Mouse (Mus musculus) liver, embryonic 15.5 days (tissue): ENCODE results near the gene Clmn. TPM values are rescaled to one million over a fixed set of nuclear protein-coding genes. Genes with fewer than 3 reads are reported as not detected.

Source experiments
- ATAC-seq: fragments of 200-750 bp; cut with Nextera tagmentation; 2 replicates; pipeline ENCODE4 v1.8.0; 2017; ENCODE audit warnings: moderate number of reproducible peaks, mild to moderate bottlenecking, moderate library complexity; ENCODE audit not compliant: insufficient read depth
- H3K27ac ChIP-seq: fragments of 300-500 bp; sonication (generic); replicated peaks from 2 replicates; pipeline ENCODE4 v1.5.1; 2015; ENCODE audit warnings: mild to moderate bottlenecking, inconsistent platforms
- H3K27me3 ChIP-seq: fragments of 300-500 bp; sonication (generic); 2 replicates; pipeline ENCODE4 v1.6.1; 2015; ENCODE audit warnings: mild to moderate bottlenecking, inconsistent platforms
- H3K36me3 ChIP-seq: fragments of 300-500 bp; sonication (generic); replicated peaks from 2 replicates; pipeline ENCODE4 v1.6.1; 2015; ENCODE audit warnings: moderate library complexity, mild to moderate bottlenecking, inconsistent platforms
- H3K4me1 ChIP-seq: fragments of 300-500 bp; sonication (generic); replicated peaks from 2 replicates; pipeline ENCODE4 v1.6.1; 2015; ENCODE audit warnings: inconsistent platforms
- H3K4me2 ChIP-seq: fragments of 300-500 bp; sonication (generic); 2 replicates; pipeline ENCODE4 v1.6.1; 2015; ENCODE audit warnings: moderate library complexity, mild to moderate bottlenecking, inconsistent platforms
- H3K4me3 ChIP-seq: fragments of 300-500 bp; sonication (generic); replicated peaks from 2 replicates; pipeline ENCODE4 v1.5.1; 2015; ENCODE audit warnings: mild to moderate bottlenecking, inconsistent platforms
- H3K9ac ChIP-seq: fragments of 300-500 bp; sonication (generic); 2 replicates; pipeline ENCODE4 v1.6.1; 2015; ENCODE audit warnings: moderate library complexity, mild to moderate bottlenecking, inconsistent platforms
- H3K9me3 ChIP-seq: fragments of 300-500 bp; sonication (generic); replicated peaks from 2 replicates; pipeline ENCODE4 v1.6.1; 2016; ENCODE audit warnings: inconsistent platforms
- WGBS: fragments of 180-500 bp; shearing (Covaris S2); methylation state at CpG from one replicate; pipeline ENCODE4 v1.1.7; 2015; ENCODE audit warnings: mixed read lengths; ENCODE audit not compliant: insufficient replicate concordance; 5-methylcytosine and 5-hydroxymethylcytosine counted together
- polyA plus RNA-seq: library from polyadenylated mRNA; unstranded; fragments of >200 nt; fragmentation: Nextera tagmentation; extraction: Ambion mirVana; gene quantifications from 2 replicates; pipeline ENCODE4 v1.2.1, GENCODE M21; 2015

Gene Clmn
- polyA plus RNA-seq, 1 experiment from 2014 or later = 0.47 TPM

DNA sequence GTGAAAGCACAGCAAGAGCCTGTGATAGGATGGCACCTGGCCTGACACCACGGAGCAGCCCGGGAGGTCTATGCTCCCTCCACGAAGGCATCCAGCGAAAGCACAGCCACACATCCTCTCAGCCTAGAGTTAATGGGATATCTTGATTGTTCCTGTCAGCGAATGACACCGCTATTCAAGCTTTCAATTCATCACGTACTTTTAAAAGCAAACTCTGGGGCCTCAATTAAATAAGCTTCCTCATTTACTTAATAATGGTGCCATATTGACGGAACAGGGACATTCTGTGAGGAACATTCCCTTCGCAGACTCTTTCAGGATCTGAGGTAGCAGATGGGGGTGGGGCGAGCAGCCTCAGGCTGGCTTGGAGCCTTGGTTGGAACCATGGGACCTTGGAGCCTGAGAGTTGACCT lies 14.7 kb upstream of the Clmn start:
- H3K4me2 ChIP-seq = no peak overlapping the region
- WGBS = 56% methylated on average over 10 of the region's 10 CpGs

GRCm38 (mm10) chr12:104876053-104876452 lies 11.2 kb upstream of the Clmn start:
- Histone ChIP-seq H3K27me3 (no peaks in the 10 kb centered on the region), H3K9ac (no peak overlapping the region), H3K36me3 (no peaks in the 10 kb centered on the region), H3K4me2 (no peak overlapping the region), H3K9me3 (no peaks in the 10 kb centered on the region), H3K27ac (no peak overlapping the region), H3K4me3 (no peak overlapping the region), H3K4me1 (no peaks in the 10 kb centered on the region)
- 30% methylated on average over 3 of the region's 3 CpGs for WGBS
- no peak for ATAC-seq

More for the DNA sequence above, 14.7 kb upstream of the Clmn start:
- no peaks in the 10 kb centered on the region for H3K36me3 ChIP-seq
- H3K27ac ChIP-seq = no peak overlapping the region
- H3K4me3 ChIP-seq = no peak overlapping the region
- H3K27me3 ChIP-seq = no peaks in the 10 kb centered on the region
- H3K9ac ChIP-seq = no peak overlapping the region
- ATAC-seq = no peak
- no peaks in the 10 kb centered on the region for H3K9me3 ChIP-seq
- H3K4me1 ChIP-seq = no peaks in the 10 kb centered on the region

DNA sequence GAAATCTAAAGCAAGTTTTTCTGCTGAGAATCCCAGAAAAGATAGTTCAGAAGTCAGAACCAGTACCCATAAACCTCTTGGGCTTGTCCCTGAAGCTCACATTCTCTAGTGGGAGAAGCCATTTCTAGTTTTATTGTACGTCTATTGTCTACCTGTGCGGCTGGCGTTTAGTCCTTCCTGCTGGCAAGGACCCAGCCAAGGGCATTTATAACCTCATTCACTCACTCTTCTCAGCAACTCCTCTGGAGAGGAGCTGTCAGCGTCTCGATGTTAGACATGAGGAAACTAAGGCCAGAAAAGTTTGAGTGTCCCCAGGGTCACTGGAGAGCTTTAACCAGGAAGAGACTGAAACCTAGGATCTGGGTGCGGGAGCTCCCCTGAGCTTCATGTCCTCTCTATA lies 7.1 kb upstream of the Clmn start:
- ATAC-seq = no peak
- Histone ChIP-seq H3K27ac (no peak overlapping the region), H3K9me3 (no peaks in the 10 kb centered on the region), H3K4me3 (no peak overlapping the region), H3K27me3 (0 out of 2 replicates have a peak, but pooled peaks cover 3% of the 10 kb centered on the region), H3K36me3 (no peaks in the 10 kb centered on the region), H3K4me2 (no peak overlapping the region), H3K9ac (no peak overlapping the region), H3K4me1 (no peaks in the 10 kb centered on the region)
- WGBS = 72% methylated on average over 6 of the region's 6 CpGs

- H3K27ac ChIP-seq = no peak overlapping the region
- ATAC-seq = no peak
- WGBS = 39% methylated on average over 3 of the region's 3 CpGs
- no peaks in the 10 kb centered on the region for H3K4me1 ChIP-seq
- no peak overlapping the region for H3K4me2 ChIP-seq
- H3K27me3 ChIP-seq = peaks cover 24% of the 10 kb centered on the region
- no peaks in the 10 kb centered on the region for H3K9me3 ChIP-seq
- H3K9ac ChIP-seq = no peak overlapping the region
- no peak overlapping the region for H3K4me3 ChIP-seq
- no peaks in the 10 kb centered on the region for H3K36me3 ChIP-seq
Observed at GRCm38 (mm10) chr12:104869737-104870136, 4.9 kb upstream of the Clmn start.

DNA sequence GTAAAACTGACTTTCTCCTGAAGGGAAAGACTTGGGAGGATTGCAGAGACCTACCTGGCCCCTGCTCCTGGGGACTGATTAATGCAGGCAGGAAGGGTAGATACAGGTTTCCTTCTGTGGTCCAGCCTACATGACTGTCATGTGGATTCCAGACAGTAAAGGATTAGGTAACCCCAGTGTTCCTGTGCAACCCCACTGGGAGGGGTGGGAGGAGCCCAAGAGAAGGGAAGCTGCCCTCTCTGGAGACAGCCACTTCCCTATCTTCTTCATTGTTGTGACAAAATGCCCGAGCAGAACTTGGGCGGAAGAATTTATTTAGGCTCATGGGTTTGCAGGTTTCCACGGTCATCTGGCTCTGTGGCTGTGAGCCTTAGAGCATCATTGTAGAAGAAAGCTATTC lies 3.6 kb upstream of the Clmn start:
- no peaks in the 10 kb centered on the region for H3K36me3 ChIP-seq
- H3K27ac ChIP-seq = no peak overlapping the region
- H3K4me2 ChIP-seq = no peak overlapping the region
- H3K9ac ChIP-seq = no peak overlapping the region
- no peak overlapping the region for H3K4me3 ChIP-seq
- H3K9me3 ChIP-seq = no peaks in the 10 kb centered on the region
- WGBS = 45% methylated on average over 3 of the region's 3 CpGs
- H3K27me3 ChIP-seq = peaks cover 37% of the 10 kb centered on the region
- ATAC-seq = no peak
- H3K4me1 ChIP-seq = no peaks in the 10 kb centered on the region

GRCm38 (mm10) chr12:104867851-104868250 lies 3.0 kb upstream of the Clmn start:
- Histone ChIP-seq H3K4me3 (no peak overlapping the region), H3K27ac (no peak overlapping the region), H3K27me3 (peaks cover 40% of the 10 kb centered on the region), H3K9me3 (no peaks in the 10 kb centered on the region), H3K4me2 (no peak overlapping the region), H3K36me3 (no peaks in the 10 kb centered on the region), H3K4me1 (no peaks in the 10 kb centered on the region), H3K9ac (no peak overlapping the region)
- ATAC-seq = no peak
- WGBS = 53% methylated on average over 6 of the region's 6 CpGs

- peaks cover 40% of the 10 kb centered on the region for H3K27me3 ChIP-seq
- ATAC-seq = no peak
- H3K9me3 ChIP-seq = no peaks in the 10 kb centered on the region
- WGBS = 2% methylated on average over 8 of the region's 10 CpGs
- peak overlapping the region; percentile 57; the same call in 1 of the 2 replicates for H3K4me3 ChIP-seq
- no peak overlapping the region for H3K27ac ChIP-seq
- H3K4me1 ChIP-seq = no peaks in the 10 kb centered on the region
- no peaks in the 10 kb centered on the region for H3K36me3 ChIP-seq
- peak overlapping the region; percentile 72 for H3K4me2 ChIP-seq
- H3K9ac ChIP-seq = no peak overlapping the region
Observed at GRCm38 (mm10) chr12:104865166-104865535, 275 bp upstream of the Clmn start.

DNA sequence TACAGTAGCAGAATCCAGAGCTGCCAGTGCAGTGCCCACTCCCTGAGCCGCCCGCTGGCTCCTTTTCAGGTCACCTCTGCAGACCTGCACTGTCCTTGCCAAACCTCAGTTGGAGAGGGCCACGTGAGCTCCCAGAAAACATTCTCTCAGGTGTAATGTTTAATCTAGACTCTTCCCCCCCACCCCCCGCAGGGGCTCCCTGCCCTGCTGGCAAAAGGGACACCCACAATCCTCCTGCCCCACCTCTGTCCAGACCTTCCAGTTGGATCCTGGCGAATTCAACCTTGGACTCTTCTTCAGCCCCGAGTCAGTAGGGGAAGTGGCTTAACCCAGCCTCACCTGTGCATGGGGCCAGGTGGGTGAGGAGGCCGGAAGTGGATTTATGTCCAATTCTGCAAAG lies 1.2 kb downstream of the Clmn start:
- Histone ChIP-seq H3K4me2 (peak overlapping the region; percentile 72), H3K9me3 (no peaks in the 10 kb centered on the region), H3K27me3 (peaks cover 40% of the 10 kb centered on the region), H3K9ac (no peak overlapping the region), H3K27ac (no peak overlapping the region), H3K4me3 (no peak overlapping the region), H3K36me3 (no peaks in the 10 kb centered on the region), H3K4me1 (no peaks in the 10 kb centered on the region)
- ATAC-seq = peak; percentile 48
- WGBS = 42% methylated on average over 7 of the region's 7 CpGs

- ATAC-seq = no peak
- Histone ChIP-seq H3K4me1 (no peaks in the 10 kb centered on the region), H3K27ac (no peak overlapping the region), H3K9ac (no peak overlapping the region), H3K27me3 (peaks cover 10% of the 10 kb centered on the region), H3K4me2 (no peak overlapping the region), H3K36me3 (no peaks in the 10 kb centered on the region), H3K9me3 (no peaks in the 10 kb centered on the region), H3K4me3 (no peak overlapping the region)
- WGBS = 59% methylated on average over 7 of the region's 7 CpGs
Observed at GRCm38 (mm10) chr12:104859140-104859539, 5.7 kb downstream of the Clmn start.

GRCm38 (mm10) chr12:104858732-104859131 lies 6.1 kb downstream of the Clmn start:
- H3K4me3 ChIP-seq = no peak overlapping the region
- H3K4me2 ChIP-seq = no peak overlapping the region
- peaks cover 6% of the 10 kb centered on the region for H3K27me3 ChIP-seq
- WGBS = 76% methylated on average over 5 of the region's 5 CpGs
- H3K4me1 ChIP-seq = no peaks in the 10 kb centered on the region
- H3K9me3 ChIP-seq = no peaks in the 10 kb centered on the region
- H3K36me3 ChIP-seq = no peaks in the 10 kb centered on the region
- no peak for ATAC-seq
- no peak overlapping the region for H3K9ac ChIP-seq
- no peak overlapping the region for H3K27ac ChIP-seq

DNA sequence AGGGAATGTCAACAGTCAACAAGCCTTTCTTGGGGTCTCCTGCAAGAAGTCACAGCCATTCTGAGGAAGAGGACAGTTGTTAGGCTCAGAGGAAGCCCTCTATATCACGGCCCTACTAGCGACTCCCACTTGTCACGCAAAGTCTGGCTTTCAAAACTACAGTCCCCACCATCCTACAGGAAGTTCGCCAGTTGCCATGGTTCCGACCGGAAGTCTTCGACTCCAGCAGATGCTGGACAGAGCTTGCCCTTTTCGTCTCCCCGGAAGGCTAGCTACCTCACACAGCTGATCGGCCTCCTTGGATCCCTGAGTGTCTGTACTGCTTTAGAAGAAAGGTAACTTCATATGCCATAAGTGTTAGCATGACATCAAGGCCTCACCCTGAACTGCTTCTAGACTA lies 7.3 kb downstream of the Clmn start:
- no peaks in the 10 kb centered on the region for H3K36me3 ChIP-seq
- no peaks in the 10 kb centered on the region for H3K4me1 ChIP-seq
- no peaks in the 10 kb centered on the region for H3K9me3 ChIP-seq
- H3K27me3 ChIP-seq = no peaks in the 10 kb centered on the region
- H3K27ac ChIP-seq = no peak overlapping the region
- no peak for ATAC-seq
- no peak overlapping the region for H3K4me3 ChIP-seq
- H3K4me2 ChIP-seq = no peak overlapping the region
- 64% methylated on average over 10 of the region's 10 CpGs for WGBS
- no peak overlapping the region for H3K9ac ChIP-seq

GRCm38 (mm10) chr12:104856540-104856939 lies 8.3 kb downstream of the Clmn start:
- no peak overlapping the region for H3K9ac ChIP-seq
- H3K27me3 ChIP-seq = no peaks in the 10 kb centered on the region
- no peak overlapping the region for H3K27ac ChIP-seq
- WGBS = 47% methylated on average over 3 of the region's 3 CpGs
- H3K4me2 ChIP-seq = no peak overlapping the region
- H3K4me1 ChIP-seq = peaks cover 5% of the 10 kb centered on the region
- H3K9me3 ChIP-seq = no peaks in the 10 kb centered on the region
- H3K36me3 ChIP-seq = no peaks in the 10 kb centered on the region
- no peak overlapping the region for H3K4me3 ChIP-seq
- ATAC-seq = no peak
